In genomic region chr8:89309591-89309990, GRCm38 (mm10) we compare ENCODE assay signal across 22 mouse cellular contexts.
DNase-seq lines count a peak whose midpoint lies in the region; ATAC-seq and TF ChIP-seq lines count a peak whose summit lies in the region.
"Had no signal": no experiment of that assay in that cellular context is flagged by ENCODE, and none has a peak within 500 bp of the region (broad histone marks: within the 10 kb centered on the region; RNA-seq: fewer than 3 reads in every experiment).

No protein-coding gene starts in this region.

- TF ChIP-seq CTCF in hindbrain, postnatal 0 days (IDR thresholded peaks at IDR 0.05; ENCODE audit: low read depth): no peak
- no peak for TF ChIP-seq CTCF in left cerebral cortex, adult 2 months (IDR thresholded peaks at IDR 0.05)

- DNase-seq in hindbrain, embryonic 11.5 days (ENCODE audit: low spot score): peak; percentile 22
- DNase-seq in hindbrain, postnatal 0 days (ENCODE audit: low spot score): no peak
- DNase-seq in neural tube, embryonic 11.5 days (ENCODE audit: low spot score): no peak
- DNase-seq in neural tube, embryonic 10.5 days (ENCODE audit: extremely low spot score, low spot score): no peak
- no peak for DNase-seq in right cerebral cortex, postnatal 14 days
- no peak for DNase-seq in left cerebral cortex, adult 2 months (ENCODE audit: extremely low spot score in 1 of 2, low spot score in 2 of 2)
- DNase-seq: adrenal gland, postnatal 14 days; cerebellum, adult 11-12 months; cerebellum, postnatal 36 days; gastrocnemius, postnatal 25 days; heart, postnatal 4 days; layer of hippocampus, postnatal 36 days had no signal

- WGBS in hindbrain, embryonic 11.5 days: 3% methylated on average over 4 of the region's 4 CpGs
- 15% methylated on average over 4 of the region's 4 CpGs for WGBS in hindbrain, postnatal 0 days
- WGBS in neural tube, embryonic 11.5 days: 9% methylated on average over 4 of the region's 4 CpGs
- 2% methylated on average over 4 of the region's 4 CpGs for WGBS in hindbrain, embryonic 12.5 days
- WGBS in kidney, embryonic 14.5 days: 23% methylated on average over 4 of the region's 4 CpGs

- no peak overlapping the region for H3K4me3 ChIP-seq in hindbrain, embryonic 11.5 days (ENCODE audit: low read depth, low read length)
- no peak overlapping the region for H3K4me3 ChIP-seq in hindbrain, postnatal 0 days (ENCODE audit: low read length)
- H3K4me3 ChIP-seq in neural tube, embryonic 11.5 days (ENCODE audit: low read depth, low read length): no peak overlapping the region
- H3K4me3 ChIP-seq in hindbrain, embryonic 12.5 days: no peak overlapping the region
- H3K4me3 ChIP-seq in kidney, embryonic 14.5 days (ENCODE audit: low read length): no peak overlapping the region
- no peak overlapping the region for H3K4me3 ChIP-seq in left cerebral cortex, adult 2 months
- H3K4me3 ChIP-seq: embryonic facial prominence, embryonic 13.5 days; heart, embryonic 15.5 days; intestine, embryonic 15.5 days; lung, embryonic 15.5 days had no signal

- no peaks in the 10 kb centered on the region for H3K9me3 ChIP-seq in hindbrain, embryonic 11.5 days (ENCODE audit: control insufficient read depth, low read length)
- H3K9me3 ChIP-seq in hindbrain, postnatal 0 days (ENCODE audit: low read length): no peaks in the 10 kb centered on the region
- no peaks in the 10 kb centered on the region for H3K9me3 ChIP-seq in neural tube, embryonic 11.5 days (ENCODE audit: control insufficient read depth, low read length)
- no peaks in the 10 kb centered on the region for H3K9me3 ChIP-seq in hindbrain, embryonic 12.5 days (replicated peaks)
- H3K9me3 ChIP-seq in kidney, embryonic 14.5 days (ENCODE audit: control insufficient read depth, low read length): no peaks in the 10 kb centered on the region
- H3K9me3 ChIP-seq: embryonic facial prominence, embryonic 13.5 days; heart, embryonic 15.5 days; intestine, embryonic 15.5 days; lung, embryonic 15.5 days had no signal

- H3K4me1 ChIP-seq in hindbrain, embryonic 11.5 days (replicated peaks; ENCODE audit: control insufficient read depth, insufficient read depth, low read length): 0 out of 2 replicates have a peak, but pooled peaks cover 5% of the 10 kb centered on the region
- no peaks in the 10 kb centered on the region for H3K4me1 ChIP-seq in hindbrain, postnatal 0 days (ENCODE audit: insufficient read depth, low read length)
- peaks cover 22% of the 10 kb centered on the region for H3K4me1 ChIP-seq in neural tube, embryonic 11.5 days (ENCODE audit: control insufficient read depth, insufficient read depth, low read length)
- H3K4me1 ChIP-seq in hindbrain, embryonic 12.5 days: peaks cover 22% of the 10 kb centered on the region
- peaks cover 8% of the 10 kb centered on the region; the same call in 1 of the 2 replicates for H3K4me1 ChIP-seq in kidney, embryonic 14.5 days (ENCODE audit: control insufficient read depth, insufficient read depth, low read length)
- H3K4me1 ChIP-seq: heart, embryonic 15.5 days; lung, embryonic 15.5 days had no signal

- no peaks in the 10 kb centered on the region for H3K36me3 ChIP-seq in hindbrain, embryonic 11.5 days (ENCODE audit: control insufficient read depth, insufficient read depth, low read length)
- no peaks in the 10 kb centered on the region for H3K36me3 ChIP-seq in hindbrain, postnatal 0 days (ENCODE audit: insufficient read depth, low read length)
- H3K36me3 ChIP-seq in neural tube, embryonic 11.5 days (ENCODE audit: control insufficient read depth, insufficient read depth, low read length): no peaks in the 10 kb centered on the region
- H3K36me3 ChIP-seq in hindbrain, embryonic 12.5 days: no peaks in the 10 kb centered on the region
- H3K36me3 ChIP-seq in kidney, embryonic 14.5 days (ENCODE audit: control insufficient read depth, insufficient read depth, low read length): no peaks in the 10 kb centered on the region
- H3K36me3 ChIP-seq: embryonic facial prominence, embryonic 13.5 days; heart, embryonic 15.5 days; intestine, embryonic 15.5 days; lung, embryonic 15.5 days had no signal

- H3K9ac ChIP-seq in hindbrain, embryonic 11.5 days (ENCODE audit: low read depth, low read length): no peak overlapping the region
- H3K9ac ChIP-seq in hindbrain, postnatal 0 days (replicated peaks; ENCODE audit: low read length): no peak overlapping the region
- no peak overlapping the region for H3K9ac ChIP-seq in neural tube, embryonic 11.5 days (ENCODE audit: low read length)
- H3K9ac ChIP-seq in hindbrain, embryonic 12.5 days: no peak overlapping the region
- no peak overlapping the region for H3K9ac ChIP-seq in kidney, embryonic 14.5 days (ENCODE audit: low read depth, low read length)
- H3K9ac ChIP-seq: embryonic facial prominence, embryonic 13.5 days; heart, embryonic 15.5 days; intestine, embryonic 15.5 days; liver, embryonic 14.5 days; lung, embryonic 15.5 days had no signal

- H3K4me2 ChIP-seq in hindbrain, embryonic 11.5 days (replicated peaks; ENCODE audit: low read depth, low read length): no peak overlapping the region
- H3K4me2 ChIP-seq in hindbrain, postnatal 0 days (ENCODE audit: low read depth, low read length): no peak overlapping the region
- peak overlapping the region; percentile 14; the same call in 1 of the 2 replicates for H3K4me2 ChIP-seq in neural tube, embryonic 11.5 days (ENCODE audit: low read depth)
- H3K4me2 ChIP-seq in hindbrain, embryonic 12.5 days (replicated peaks): no peak overlapping the region; the same call in 1 of the 2 replicates
- H3K4me2 ChIP-seq in kidney, embryonic 14.5 days (replicated peaks; ENCODE audit: low read depth, low read length): no peak overlapping the region
- H3K4me2 ChIP-seq: embryonic facial prominence, embryonic 13.5 days; heart, embryonic 15.5 days; intestine, embryonic 15.5 days; lung, embryonic 15.5 days had no signal

- no peak for ATAC-seq in hindbrain, embryonic 11.5 days (ENCODE audit: low FRiP score)
- no peak for ATAC-seq in hindbrain, postnatal 0 days
- no peak for ATAC-seq in neural tube, embryonic 11.5 days (ENCODE audit: insufficient read depth, low FRiP score, low TSS enrichment)
- no peak for ATAC-seq in hindbrain, embryonic 12.5 days (ENCODE audit: low FRiP score)
- no peak for ATAC-seq in kidney, embryonic 14.5 days (ENCODE audit: low FRiP score, low TSS enrichment)
- ATAC-seq: intestine, embryonic 15.5 days had no signal

- intact Hi-C loops in left cerebral cortex, adult 2 months (cut with DNase I): no loop called here

- 0 out of 2 replicates have a peak overlapping the region, but pooled peaks have one; percentile 36 for H3K27ac ChIP-seq in hindbrain, embryonic 11.5 days (ENCODE audit: low read depth, low read length)
- no peak overlapping the region for H3K27ac ChIP-seq in hindbrain, postnatal 0 days
- H3K27ac ChIP-seq in neural tube, embryonic 11.5 days (ENCODE audit: low read depth, low read length): peak overlapping the region; percentile 81
- peak overlapping the region; percentile 1; the same call in 1 of the 2 replicates for H3K27ac ChIP-seq in hindbrain, embryonic 12.5 days
- no peak overlapping the region for H3K27ac ChIP-seq in kidney, embryonic 14.5 days (ENCODE audit: low read depth, low read length)
- H3K27ac ChIP-seq in left cerebral cortex, adult 2 months: no peak overlapping the region
- H3K27ac ChIP-seq: embryonic facial prominence, embryonic 13.5 days; heart, embryonic 15.5 days; intestine, embryonic 15.5 days; liver, embryonic 14.5 days; lung, embryonic 15.5 days; macrophage; stomach, postnatal 0 days had no signal

- H3K27me3 ChIP-seq in hindbrain, embryonic 11.5 days (ENCODE audit: control insufficient read depth, insufficient read depth, low read length): no peaks in the 10 kb centered on the region
- peaks cover 4% of the 10 kb centered on the region; the same call in 1 of the 2 replicates for H3K27me3 ChIP-seq in hindbrain, postnatal 0 days (ENCODE audit: insufficient read depth, low read length)
- H3K27me3 ChIP-seq in neural tube, embryonic 11.5 days (ENCODE audit: control insufficient read depth, insufficient read depth, low read length): no peaks in the 10 kb centered on the region
- no peaks in the 10 kb centered on the region for H3K27me3 ChIP-seq in hindbrain, embryonic 12.5 days
- no peaks in the 10 kb centered on the region for H3K27me3 ChIP-seq in kidney, embryonic 14.5 days (ENCODE audit: control insufficient read depth, insufficient read depth, low read length)
- H3K27me3 ChIP-seq: CH12.LX; intestine, embryonic 15.5 days; lung, embryonic 15.5 days had no signal

Comparison
In these comparisons a context has a peak if more than half of its experiments do, and no peak if none do; other contexts are left out.
1. H3K27ac ChIP-seq: peak in hindbrain, embryonic 11.5 days (single experiment), neural tube, embryonic 11.5 days (single experiment) and hindbrain, embryonic 12.5 days (single experiment); none in hindbrain, postnatal 0 days (single experiment), kidney, embryonic 14.5 days (single experiment) and left cerebral cortex, adult 2 months (single experiment).